Mouse (Mus musculus) CH12.LX (cell line): Measurements from ENCODE around the gene Ncbp2. TPM values are rescaled to one million over a fixed set of nuclear protein-coding genes. Genes with fewer than 3 reads are reported as not detected.

Source experiments
- DNase-seq: peaks from one replicate; pipeline ENCODE4 v3.0.0-alpha.2; 2013; ENCODE audit errors: extremely low read depth
- H3K27ac ChIP-seq: 2 replicates; pipeline ENCODE4 v1.5.1; 2012; ENCODE audit warnings: low read depth, mild to moderate bottlenecking, control low read depth, moderate library complexity; ENCODE audit not compliant: insufficient read depth
- H3K27me3 ChIP-seq: replicated peaks from 2 replicates; pipeline ENCODE3; 2012; ENCODE audit warnings: inconsistent platforms
- H3K36me3 ChIP-seq, 2 experiments: replicated peaks in 1 of 2; 2 replicates each; pipeline versions ENCODE3 to v1.6.1; 2012; ENCODE audit warnings: inconsistent platforms in 1 of 2, low read length in 1 of 2, mild to moderate bottlenecking in 1 of 2, mixed read lengths in 1 of 2, moderate library complexity in 1 of 2; ENCODE audit not compliant: control insufficient read depth in 1 of 2, insufficient read depth in 1 of 2
- H3K4me1 ChIP-seq, 2 experiments: 2 replicates each; pipeline ENCODE4 v1.6.1; 2012; ENCODE audit warnings: inconsistent platforms in 1 of 2, moderate library complexity in 1 of 2; ENCODE audit not compliant: insufficient read depth in 2 of 2, control insufficient read depth in 1 of 2
- H3K4me2 ChIP-seq: 2 replicates; pipeline ENCODE4 v1.6.1; 2012; ENCODE audit warnings: low read depth, mild to moderate bottlenecking, control low read depth; ENCODE audit not compliant: poor library complexity, insufficient read depth, severe bottlenecking
- H3K4me3 ChIP-seq, 3 experiments: fragments of 150-350 bp in 1 of 3; sonication (generic) in 1 of 3; replicated peaks in 1 of 3; 2 replicates each; pipeline versions ENCODE3 to v1.5.1; 2011 to 2012; ENCODE audit warnings: low read depth in 2 of 3, low read length in 2 of 3, mild to moderate bottlenecking in 2 of 3, moderate library complexity in 2 of 3, control low read depth in 1 of 3, improper control_type of control experiment in 1 of 3, inconsistent platforms in 1 of 3, mixed read lengths in 1 of 3; ENCODE audit not compliant: poor library complexity in 1 of 3
- H3K79me2 ChIP-seq: replicated peaks from 2 replicates; pipeline ENCODE4 v1.6.1; 2012; ENCODE audit warnings: mild to moderate bottlenecking, moderate library complexity; ENCODE audit not compliant: control insufficient read depth, poor library complexity, insufficient read depth, severe bottlenecking; ENCODE audit errors: extremely low read depth
- H3K9ac ChIP-seq: 2 replicates; pipeline ENCODE4 v1.6.1; 2012; ENCODE audit warnings: low read depth, mild to moderate bottlenecking, control low read depth, moderate library complexity; ENCODE audit not compliant: insufficient read depth
- H3K9me3 ChIP-seq: replicated peaks from 2 replicates; pipeline ENCODE3; 2012; ENCODE audit warnings: low read length, inconsistent platforms, mixed read lengths
- CHD2 ChIP-seq: IDR thresholded peaks from 2 replicates; pipeline ENCODE4 v1.6.1; 2011; ENCODE audit warnings: low read length, improper control_type of control experiment
- CTCF ChIP-seq, 2 experiments: IDR thresholded peaks in 1 of 2; conservative IDR thresholded peaks in 1 of 2; 2 replicates each; pipeline ENCODE4 v1.5.1; 2011 to 2012; ENCODE audit warnings: low read depth in 2 of 2, low read length in 2 of 2, improper control_type of control experiment in 1 of 2, inconsistent platforms in 1 of 2, mild to moderate bottlenecking in 1 of 2, moderate library complexity in 1 of 2
- ELF1 ChIP-seq: IDR thresholded peaks from 2 replicates; pipeline ENCODE4 v1.6.1; 2014; ENCODE audit warnings: low read depth, mild to moderate bottlenecking, inconsistent platforms, low read length, improper control_type of control experiment
- EP300 ChIP-seq: IDR thresholded peaks from 2 replicates; pipeline ENCODE4 v1.6.1; 2011; ENCODE audit warnings: low read length, improper control_type of control experiment
- IRF4 ChIP-seq: IDR thresholded peaks from 2 replicates; pipeline ENCODE4 v1.6.1; 2014; ENCODE audit warnings: low read depth, mild to moderate bottlenecking, inconsistent platforms, low read length, improper control_type of control experiment
- MAFK ChIP-seq: IDR thresholded peaks from 2 replicates; pipeline ENCODE4 v1.6.1; 2011; ENCODE audit warnings: low read length, improper control_type of control experiment; ENCODE audit not compliant: insufficient replicate concordance
- MEF2A ChIP-seq: IDR thresholded peaks from 2 replicates; pipeline ENCODE4 v1.6.1; 2014; ENCODE audit warnings: low read depth, mild to moderate bottlenecking, inconsistent platforms, low read length, improper control_type of control experiment, borderline replicate concordance
- MYC ChIP-seq: IDR thresholded peaks from 2 replicates; pipeline ENCODE4 v1.6.1; 2011; ENCODE audit warnings: low read depth, mild to moderate bottlenecking, improper control_type of control experiment, low read length
- NRF1 ChIP-seq: IDR thresholded peaks from 2 replicates; pipeline ENCODE4 v1.6.1; 2014; ENCODE audit warnings: low read depth, mild to moderate bottlenecking, inconsistent platforms, low read length, improper control_type of control experiment, moderate library complexity
- POLR2AphosphoS2 ChIP-seq: IDR thresholded peaks from 2 replicates; pipeline ENCODE4 v1.6.1; 2011; ENCODE audit warnings: low read depth, low read length, improper control_type of control experiment
- RAD21 ChIP-seq: IDR thresholded peaks from 2 replicates; pipeline ENCODE4 v1.6.1; 2011; ENCODE audit warnings: low read depth, mild to moderate bottlenecking, low read length, improper control_type of control experiment, moderate library complexity
- SIN3A ChIP-seq: IDR thresholded peaks from 2 replicates; pipeline ENCODE4 v1.6.1; 2012; ENCODE audit warnings: low read length, improper control_type of control experiment, inconsistent platforms
- UBTF ChIP-seq: IDR thresholded peaks from 2 replicates; pipeline ENCODE4 v1.6.1; 2012; ENCODE audit warnings: low read depth, mild to moderate bottlenecking, inconsistent platforms, low read length, improper control_type of control experiment, moderate library complexity
- dilution Hi-C: fragments of 300-500 bp; cut with MboI; formaldehyde crosslinking; loops from 2 replicates; pipeline ENCODE4 v1.14.3; 2020; ENCODE audit warnings: low sequenced_read_pairs; ENCODE audit not compliant: extremely low pct_unique_long_range_greater_than_20kb, extremely low pct_ligation_motif_present
- in situ Hi-C: fragments of 300-500 bp; cut with MboI; formaldehyde crosslinking; loops from 3 replicates; pipeline ENCODE4 v1.14.3; 2019; ENCODE audit warnings: low sequenced_read_pairs, low pct_ligation_motif_present, low pct_unique_long_range_greater_than_20kb, mixed read lengths
- polyA plus RNA-seq: library from polyadenylated mRNA; unstranded; fragments of >175 nt; gene quantifications from 2 replicates; pipeline ENCODE4 v1.2.1, GENCODE M21; 2012; ENCODE audit warnings: low read depth; ENCODE audit not compliant: insufficient read length
- total RNA-seq, 2 experiments: library from RNA; depleted of rRNA; stranded (reverse); fragments of 300-350 nt in 1 of 2; fragments of >200 nt in 1 of 2; gene quantifications; 2 replicates each; pipeline ENCODE4 v1.2.3; 2012 to 2014

The Ncbp2 gene
- total and polyA plus RNA-seq, 3 experiments = 39.1 to 178 (median 85.9) TPM

DNA sequence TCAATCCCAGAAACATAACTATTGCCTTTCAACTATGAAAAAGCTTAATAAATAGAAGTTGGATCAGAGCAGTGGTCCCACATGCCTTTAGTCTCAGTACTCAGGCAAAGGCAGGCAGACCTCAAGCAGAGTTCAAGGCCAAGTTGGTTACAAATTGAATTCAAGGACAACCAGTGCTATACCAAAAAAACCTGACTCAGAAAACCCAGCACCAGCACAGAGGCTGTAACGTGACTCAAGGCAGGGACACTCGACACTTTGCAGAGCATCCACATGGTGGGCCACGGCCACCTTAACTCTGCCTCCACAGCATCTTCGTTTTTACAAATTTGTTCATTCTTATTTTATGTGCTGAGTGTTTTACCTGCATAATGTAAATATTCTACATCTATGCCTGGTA is 26.9 kb downstream of the Ncbp2 start:
- no peak for DNase-seq
- Histone ChIP-seq H3K27ac (no peak overlapping the region), H3K9ac (no peak overlapping the region), H3K27me3 (no peaks in the 10 kb centered on the region), H3K4me3 (no peak overlapping the region), H3K4me1 (peaks cover 0 to 5% of the 10 kb centered on the region in 2 experiments; a peak in 1 of 4 replicates), H3K9me3 (no peaks in the 10 kb centered on the region), H3K79me2 (no peaks in the 10 kb centered on the region; the same call in 1 of the 2 replicates), H3K36me3 (peaks cover 32 to 82% of the 10 kb centered on the region in 2 experiments), H3K4me2 (no peak overlapping the region)
- dilution Hi-C loops (no loop called here), in situ Hi-C loops (no loop called here)
- TF ChIP-seq NRF1 (no peak), POLR2AphosphoS2 (no peak)

DNA sequence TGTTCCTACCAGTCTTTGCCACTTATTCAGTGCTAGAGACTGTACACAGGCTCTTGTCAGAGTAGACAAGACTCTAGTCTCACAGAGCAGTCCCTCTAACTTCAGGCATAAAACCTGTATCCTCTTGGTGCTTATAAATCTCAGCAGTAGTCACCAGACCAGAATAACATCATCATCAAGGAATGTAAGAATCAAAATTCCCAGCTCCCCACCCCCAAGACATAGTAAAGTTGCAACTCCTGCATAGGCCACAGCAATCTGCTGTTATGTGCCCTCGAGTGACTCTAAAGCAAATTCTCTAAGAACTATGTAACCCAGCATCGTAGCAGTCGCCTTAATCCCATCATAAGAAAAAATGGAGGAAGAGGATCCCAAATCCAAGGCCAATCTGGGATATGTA is 31.2 kb downstream of the Ncbp2 start:
- 0 out of 2 replicates have a peak, but pooled peaks cover 3% of the 10 kb centered on the region for H3K79me2 ChIP-seq
- in situ Hi-C loops = no loop called here
- no peak for DNase-seq
- H3K27me3 ChIP-seq = no peaks in the 10 kb centered on the region
- no peak overlapping the region for H3K4me3 ChIP-seq
- H3K9ac ChIP-seq = no peak overlapping the region
- dilution Hi-C loops = no loop called here
- TF ChIP-seq MEF2A (no peak), EP300 (no peak), IRF4 (no peak), NRF1 (no peak), SIN3A (no peak), ELF1 (no peak), RAD21 (no peak), CHD2 (no peak), UBTF (no peak), MYC (no peak), MAFK (no peak)
- no peak overlapping the region for H3K27ac ChIP-seq
- H3K36me3 ChIP-seq = peaks cover 22 to 75% of the 10 kb centered on the region in 2 experiments
- no peaks in the 10 kb centered on the region for H3K9me3 ChIP-seq
- H3K4me2 ChIP-seq = no peak overlapping the region
- H3K4me1 ChIP-seq = no peaks in the 10 kb centered on the region

DNA sequence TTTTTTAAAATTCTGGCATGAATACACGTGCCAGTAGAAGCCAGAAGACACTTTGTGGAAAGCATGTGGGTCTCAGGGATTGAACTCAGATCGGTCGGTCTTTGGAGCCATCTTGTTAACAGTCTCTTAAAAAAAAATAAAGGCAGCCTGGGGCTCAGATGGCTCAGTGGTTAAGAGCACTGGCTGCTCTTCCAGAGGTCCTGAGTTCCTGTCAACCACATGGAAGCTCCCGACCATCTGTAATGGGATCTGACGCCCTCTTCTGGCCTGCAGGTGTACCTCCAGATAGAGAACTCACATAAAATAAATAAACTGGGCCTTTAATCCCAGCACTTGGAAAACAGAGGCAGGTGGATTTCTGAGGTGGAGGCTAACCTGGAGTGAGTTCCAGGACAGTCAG is 32.6 kb downstream of the Ncbp2 start:
- in situ Hi-C loops = no loop called here
- Histone ChIP-seq H3K4me3 (no peak overlapping the region), H3K79me2 (peaks cover 5% of the 10 kb centered on the region)
- TF ChIP-seq CHD2 (no peak), CTCF (conservative IDR thresholded peaks at IDR 0.05 in 1 of 2, IDR thresholded peaks at IDR 0.05 in 1 of 2; ENCODE audit: low read depth in 2 of 2, low read length in 2 of 2) (peak in 1 of 2 experiments; percentile 35; a peak in 2 of 4 replicates)
- TF ChIP-seq, all 38 proteins: peak for 1
- Histone ChIP-seq H3K27ac (no peak overlapping the region), H3K4me1 (no peaks in the 10 kb centered on the region), H3K36me3 (peaks cover 26 to 75% of the 10 kb centered on the region in 2 experiments), H3K9ac (no peak overlapping the region), H3K27me3 (no peaks in the 10 kb centered on the region), H3K4me2 (no peak overlapping the region), H3K9me3 (no peaks in the 10 kb centered on the region)
- DNase-seq = no peak
- dilution Hi-C loops = no loop called here
